Mouse (Mus musculus) cerebellum, adult 2 months (tissue): ENCODE measurements around the gene Ubxn7.

Source experiments
- CTCF ChIP-seq: fragments of 200-500 bp; IDR thresholded peaks from 2 replicates; pipeline ENCODE4 v1.5.1; 2011; ENCODE audit warnings: low read depth, mild to moderate bottlenecking, control low read depth, low read length, moderate library complexity, borderline replicate concordance; ENCODE audit not compliant: insufficient read depth
- POLR2A ChIP-seq: fragments of 200-500 bp; IDR thresholded peaks from 2 replicates; pipeline ENCODE4 v1.6.1; 2011; ENCODE audit warnings: low read length, control low read depth, borderline replicate concordance; ENCODE audit not compliant: insufficient read depth

DNA sequence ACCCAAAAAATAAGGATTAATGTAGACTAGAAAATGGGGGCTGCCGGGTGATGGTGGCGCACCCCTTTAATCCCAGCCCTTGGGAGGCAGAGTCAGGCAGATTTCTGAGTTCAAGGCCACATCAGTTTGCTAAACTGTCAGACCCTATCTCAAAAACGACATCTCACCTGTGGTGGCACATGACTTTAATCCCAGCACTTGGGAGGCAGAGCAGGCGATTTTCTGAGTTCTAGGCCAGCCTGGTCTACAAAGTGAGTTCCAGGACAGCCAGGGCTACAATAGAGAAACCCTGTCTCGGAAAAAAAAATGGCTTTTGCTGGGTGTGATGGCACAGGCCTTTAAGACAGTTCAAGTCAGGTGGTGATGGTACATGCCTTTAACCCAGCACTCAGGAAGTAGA, 3.1 kb downstream of the Ubxn7 start:
- no peak for TF ChIP-seq POLR2A
- TF ChIP-seq CTCF: no peak
